Mouse (Mus musculus) layer of hippocampus, postnatal 10 days (tissue): ENCODE measurements at regions not wholly inside any gene's neighbourhood (a gene's known extent, or its start where the extent isn't known, plus 50 kb on each side); places are given as distances from the start of the nearest gene placed in this dataset.

Source experiments
- DNase-seq, 2 experiments: peaks; one replicate each; pipeline ENCODE4 v3.0.0; 2021; ENCODE audit warnings: low spot score in 2 of 2

DNA sequence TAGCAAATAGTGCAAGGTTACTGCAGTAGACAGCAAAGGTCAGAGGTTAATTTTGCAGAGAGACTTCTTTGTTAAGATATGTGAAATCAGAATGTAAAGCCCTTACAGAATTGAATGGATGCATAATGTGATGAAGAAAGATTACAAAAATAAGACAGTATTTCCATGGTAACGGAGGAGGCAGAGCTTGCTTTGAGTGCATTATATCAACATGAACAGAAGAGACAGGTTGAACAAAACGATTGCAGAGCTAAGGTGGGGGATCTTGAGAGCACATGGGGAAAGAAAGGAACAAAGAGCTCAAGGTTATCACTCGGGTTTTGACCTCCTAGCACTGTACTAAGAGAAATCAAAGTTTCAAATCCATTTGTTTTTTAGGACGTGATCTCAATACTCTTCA lies 106.2 kb upstream of the Rap2b start:
- DNase-seq: no peak

- no peak for DNase-seq
Observed at GRCm38 (mm10) chr3:61255643-61256042, 105.8 kb upstream of the Rap2b start.

DNA sequence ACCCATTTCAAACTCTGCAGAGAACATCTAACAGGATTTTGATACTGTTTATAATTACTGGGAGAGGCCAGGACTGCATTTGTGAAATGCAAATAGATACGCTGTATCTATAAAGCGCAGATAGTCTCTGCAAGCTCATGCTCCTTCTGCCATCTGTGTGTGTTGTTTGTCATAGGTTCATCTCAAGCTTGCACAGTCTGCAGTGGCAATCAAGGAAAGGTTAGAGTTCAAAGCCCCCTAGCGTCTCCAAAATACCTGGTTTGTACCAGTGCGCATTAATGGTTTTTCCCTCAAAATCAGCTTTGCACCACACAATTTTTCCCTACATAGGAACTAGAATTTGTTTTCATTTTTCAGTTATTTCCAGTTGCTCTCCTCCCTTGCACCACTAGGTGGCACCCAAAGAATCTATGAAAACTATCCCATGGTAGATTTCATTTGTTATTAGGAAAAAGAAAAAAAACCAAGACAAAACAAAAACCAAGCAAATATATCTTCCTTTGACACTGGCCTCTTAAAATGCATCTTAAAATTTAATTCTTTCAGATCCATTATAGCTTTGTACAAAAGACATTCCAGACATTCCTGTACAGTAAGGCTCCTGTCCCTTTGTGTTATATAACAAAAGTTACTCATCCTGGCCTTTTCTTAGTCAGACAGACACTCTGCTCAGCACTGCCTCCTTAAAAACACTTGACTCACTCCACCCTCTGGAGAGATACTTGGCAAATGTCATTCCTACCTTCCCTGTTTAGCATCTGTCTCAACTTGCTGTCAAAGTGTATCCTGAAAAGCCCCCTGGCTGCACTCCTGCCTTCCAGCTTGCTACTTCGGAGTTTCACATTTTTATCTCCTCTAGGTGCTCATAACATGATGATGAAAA lies 92.7 kb upstream of the Rap2b start:
- DNase-seq: peak; percentile 67 to 77

- peak in 1 of 2 experiments; percentile 17 for DNase-seq
Observed at GRCm38 (mm10) chr3:61285924-61286520, 75.4 kb upstream of the Rap2b start.

GRCm38 (mm10) chr3:61288195-61288594 lies 73.2 kb upstream of the Rap2b start:
- DNase-seq: no peak

DNA sequence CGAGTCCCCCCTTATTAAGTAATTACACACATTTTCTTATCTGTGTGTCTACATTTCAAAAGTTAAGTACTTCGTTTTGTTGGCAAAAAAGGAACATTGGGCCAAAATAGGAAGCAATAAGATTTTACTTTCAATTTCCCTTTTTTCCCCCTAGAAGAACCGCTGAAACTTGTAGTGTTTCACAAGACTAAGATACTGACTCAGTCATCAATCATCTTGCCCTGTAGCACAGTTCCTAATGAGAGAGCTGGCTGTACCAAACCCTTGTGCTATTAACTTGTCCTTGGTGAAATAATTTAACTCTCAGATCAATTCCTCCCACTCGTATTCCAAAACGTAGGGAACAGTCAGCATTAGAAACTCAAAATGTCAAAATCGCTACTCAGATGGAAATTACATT lies 66.6 kb upstream of the Rap2b start:
- no peak for DNase-seq

GRCm38 (mm10) chr3:61297290-61297689 lies 64.1 kb upstream of the Rap2b start:
- DNase-seq: no peak

GRCm38 (mm10) chr3:61302214-61302613 lies 59.2 kb upstream of the Rap2b start:
- DNase-seq: no peak

DNA sequence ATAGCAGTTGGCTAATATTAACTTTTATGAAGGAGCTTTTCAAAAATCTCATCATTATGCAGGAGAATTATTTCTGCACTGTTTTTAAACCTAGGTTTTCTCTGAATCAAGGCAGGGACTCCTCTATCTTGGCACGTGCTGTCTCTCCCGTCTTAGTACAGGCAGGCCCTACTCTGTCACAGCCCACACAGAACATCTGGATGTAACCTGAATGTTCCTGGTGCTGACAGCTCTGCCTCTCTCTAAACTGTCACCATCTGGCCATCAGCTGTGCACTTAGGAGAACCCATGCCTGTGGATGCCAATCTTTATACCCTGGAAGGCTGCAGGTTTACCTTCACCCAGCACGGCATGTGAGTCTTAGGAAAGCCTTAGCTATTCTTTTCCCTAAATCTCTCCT lies 58.0 kb upstream of the Rap2b start:
- no peak for DNase-seq

- DNase-seq: no peak
Observed at GRCm38 (mm10) chr3:61306306-61306705, 55.1 kb upstream of the Rap2b start.

DNA sequence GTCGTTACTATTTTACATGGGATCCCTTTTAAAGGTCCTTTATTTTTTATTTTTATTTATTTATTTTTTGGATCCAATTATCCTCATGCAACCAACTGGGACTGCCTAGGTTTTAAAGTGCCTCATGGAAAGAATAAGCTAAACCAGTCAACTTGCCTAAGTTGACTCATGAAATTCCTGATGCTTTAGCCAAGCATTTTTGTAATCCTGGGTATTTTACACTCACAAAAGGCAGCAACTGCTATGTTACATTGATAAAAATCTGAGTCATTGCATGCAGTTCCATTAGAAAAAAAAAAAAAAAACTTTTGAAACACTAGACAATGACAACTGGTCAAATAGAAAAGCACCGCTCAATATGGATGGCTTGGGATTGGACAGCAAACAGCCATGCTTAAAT lies 52.7 kb upstream of the Rap2b start:
- no peak for DNase-seq

DNA sequence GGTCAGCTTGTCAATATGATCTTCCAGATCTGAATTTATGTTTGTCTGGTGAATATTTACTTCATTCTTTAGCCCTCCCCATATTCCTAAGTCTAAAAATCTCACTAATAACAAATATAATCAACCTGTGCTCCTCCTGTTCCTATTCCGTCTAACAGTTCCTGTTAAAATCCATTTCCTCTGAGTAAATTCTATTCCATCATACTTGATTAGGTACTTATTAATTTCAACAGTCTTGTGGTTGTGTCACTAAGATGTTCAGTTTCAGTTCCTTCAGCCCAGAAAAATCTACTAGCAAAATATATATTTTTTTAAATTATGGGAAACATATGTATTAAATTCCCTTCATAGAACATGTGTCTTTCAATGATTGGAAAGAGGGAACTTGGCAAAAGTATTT lies 52.2 kb upstream of the Rap2b start:
- DNase-seq: no peak
